In genomic region chr3:63610113-63610919, GRCm38 (mm10) we compare ENCODE assay signal across 11 mouse cellular contexts.
DNase-seq lines count a peak whose midpoint lies in the region; ATAC-seq and TF ChIP-seq lines count a peak whose summit lies in the region.
"Had no signal": no experiment of that assay in that cellular context is flagged by ENCODE, and none has a peak within 500 bp of the region (broad histone marks: within the 10 kb centered on the region; RNA-seq: fewer than 3 reads in every experiment).

No protein-coding gene starts in this region.

- 34% methylated on average over 5 of the region's 5 CpGs for WGBS in heart, embryonic 15.5 days
- WGBS in intestine, postnatal 0 days, result 42% methylated on average over 5 of the region's 5 CpGs
- WGBS in stomach, postnatal 0 days, result 39% methylated on average over 5 of the region's 5 CpGs
- WGBS in cerebellum, adult 2 months, result 36% methylated on average over 5 of the region's 5 CpGs

- H3K9ac ChIP-seq in heart, embryonic 15.5 days, result no peak overlapping the region
- no peak overlapping the region for H3K9ac ChIP-seq in intestine, postnatal 0 days (ENCODE audit: low read depth, low read length)
- H3K9ac ChIP-seq in stomach, postnatal 0 days (ENCODE audit: low read length), result no peak overlapping the region

- H3K27me3 ChIP-seq in heart, embryonic 15.5 days, result no peaks in the 10 kb centered on the region
- no peaks in the 10 kb centered on the region for H3K27me3 ChIP-seq in intestine, postnatal 0 days (replicated peaks; ENCODE audit: control insufficient read depth, insufficient read depth, low read length)
- no peaks in the 10 kb centered on the region for H3K27me3 ChIP-seq in stomach, postnatal 0 days (ENCODE audit: control insufficient read depth, insufficient read depth, low read length)
- no peaks in the 10 kb centered on the region for H3K27me3 ChIP-seq in cerebellum, adult 2 months (ENCODE audit: control insufficient read depth, insufficient read depth, low read length)
- H3K27me3 ChIP-seq: megakaryocyte, embryonic 14.5 days had no signal

- no peaks in the 10 kb centered on the region for H3K36me3 ChIP-seq in heart, embryonic 15.5 days
- H3K36me3 ChIP-seq in intestine, postnatal 0 days (ENCODE audit: control insufficient read depth, insufficient read depth), result no peaks in the 10 kb centered on the region
- no peaks in the 10 kb centered on the region for H3K36me3 ChIP-seq in stomach, postnatal 0 days (ENCODE audit: control insufficient read depth, insufficient read depth, low read length)

- 0 out of 2 replicates have a peak, but pooled peaks cover 5% of the 10 kb centered on the region for H3K4me1 ChIP-seq in heart, embryonic 15.5 days (replicated peaks)
- no peaks in the 10 kb centered on the region for H3K4me1 ChIP-seq in intestine, postnatal 0 days (replicated peaks; ENCODE audit: control insufficient read depth, insufficient read depth, low read length)
- H3K4me1 ChIP-seq in stomach, postnatal 0 days (replicated peaks; ENCODE audit: control insufficient read depth, insufficient read depth), result no peaks in the 10 kb centered on the region
- H3K4me1 ChIP-seq in cerebellum, adult 2 months (ENCODE audit: control insufficient read depth, insufficient read depth, low read length), result no peaks in the 10 kb centered on the region
- H3K4me1 ChIP-seq: megakaryocyte, embryonic 14.5 days had no signal

- no peak for TF ChIP-seq POLR2A in cerebellum, adult 2 months (IDR thresholded peaks at IDR 0.05; ENCODE audit: borderline replicate concordance, insufficient read depth, low read length)

- H3K9me3 ChIP-seq in heart, embryonic 15.5 days (replicated peaks), result no peaks in the 10 kb centered on the region
- H3K9me3 ChIP-seq in intestine, postnatal 0 days (ENCODE audit: control insufficient read depth), result no peaks in the 10 kb centered on the region
- H3K9me3 ChIP-seq in stomach, postnatal 0 days (ENCODE audit: control insufficient read depth, low read length), result no peaks in the 10 kb centered on the region
- H3K9me3 ChIP-seq: megakaryocyte, embryonic 14.5 days had no signal

- peak overlapping the region; percentile 34 for H3K4me3 ChIP-seq in heart, embryonic 15.5 days
- peak overlapping the region; percentile 26; the same call in 1 of the 2 replicates for H3K4me3 ChIP-seq in intestine, postnatal 0 days (ENCODE audit: low read depth, low read length)
- no peak overlapping the region for H3K4me3 ChIP-seq in stomach, postnatal 0 days (ENCODE audit: low read depth, low read length)
- H3K4me3 ChIP-seq in cerebellum, adult 2 months (replicated peaks; ENCODE audit: insufficient read depth, low read depth, low read length), result no peak overlapping the region
- H3K4me3 ChIP-seq: left cerebral cortex, adult 2 months; megakaryocyte, embryonic 14.5 days had no signal

- ATAC-seq in heart, embryonic 15.5 days (replicated peaks; ENCODE audit: insufficient number of reproducible peaks, insufficient read depth, low FRiP score, low read depth), result no peak
- ATAC-seq in intestine, postnatal 0 days, result peak; percentile 85
- ATAC-seq in stomach, postnatal 0 days (ENCODE audit: low FRiP score, low TSS enrichment), result no peak; the same call in 1 of the 2 replicates

- DNase-seq in heart, postnatal 14 days, result no peak
- DNase-seq in retina, postnatal 1 day, result peak; percentile 56
- DNase-seq in retina, embryonic 14.5 days (ENCODE audit: low spot score), result no peak
- peak; percentile 15 for DNase-seq in stomach, postnatal 0 days (ENCODE audit: low spot score)
- no peak for DNase-seq in cerebellum, adult 2 months
- no peak for DNase-seq in ovary, adult 18-20 months (ENCODE audit: low spot score)
- DNase-seq: gastrocnemius, postnatal 14 days had no signal

- no peak for TF ChIP-seq CTCF in intestine, postnatal 0 days (IDR thresholded peaks at IDR 0.05; ENCODE audit: low read depth)
- TF ChIP-seq CTCF in stomach, postnatal 0 days (IDR thresholded peaks at IDR 0.05; ENCODE audit: low read depth), result no peak
- TF ChIP-seq CTCF in cerebellum, adult 2 months (IDR thresholded peaks at IDR 0.05; ENCODE audit: borderline replicate concordance, insufficient read depth, low read depth, low read length), result no peak

- intact Hi-C loops in heart, postnatal 14 days (cut with DNase I), result no loop called here

- H3K27ac ChIP-seq in heart, embryonic 15.5 days, result no peak overlapping the region
- H3K27ac ChIP-seq in intestine, postnatal 0 days (ENCODE audit: low read depth, low read length), result no peak overlapping the region
- no peak overlapping the region for H3K27ac ChIP-seq in stomach, postnatal 0 days (replicated peaks)
- H3K27ac ChIP-seq in cerebellum, adult 2 months (ENCODE audit: insufficient read depth, low read length), result no peak overlapping the region
- H3K27ac ChIP-seq: left cerebral cortex, adult 2 months had no signal

- H3K4me2 ChIP-seq in heart, embryonic 15.5 days, result peak overlapping the region; percentile 65
- peak overlapping the region; percentile 59 for H3K4me2 ChIP-seq in intestine, postnatal 0 days (replicated peaks; ENCODE audit: low read depth)
- H3K4me2 ChIP-seq in stomach, postnatal 0 days (replicated peaks; ENCODE audit: low read depth), result peak overlapping the region; percentile 35; the same call in 1 of the 2 replicates

- no peak for TF ChIP-seq EP300 in stomach, postnatal 0 days (optimal IDR thresholded peaks at IDR 0.05)

Comparison
In these comparisons a context has a peak if more than half of its experiments do, and no peak if none do; other contexts are left out.
1. DNase-seq: peak in retina, postnatal 1 day (single experiment) and stomach, postnatal 0 days (single experiment); none in heart, postnatal 14 days (0 of 2), retina, embryonic 14.5 days (single experiment), cerebellum, adult 2 months (0 of 2) and ovary, adult 18-20 months (single experiment).
2. H3K4me3 ChIP-seq: peak in heart, embryonic 15.5 days (single experiment) and intestine, postnatal 0 days (single experiment); none in stomach, postnatal 0 days (single experiment) and cerebellum, adult 2 months (single experiment).
3. Peak in every context shown above with its lines, with median percentiles within 50 percentile points of each other: H3K4me2 ChIP-seq.